Comparison of ENCODE assay signal across 10 mouse cellular contexts in genomic region chr2:163951770-163952169, GRCm38 (mm10). TPM values are rescaled to one million over a fixed set of nuclear protein-coding genes. Genes with fewer than 3 reads are reported as not detected.
DNase-seq lines count a peak whose midpoint lies in the region; ATAC-seq and TF ChIP-seq lines count a peak whose summit lies in the region.
"Had no signal": no experiment of that assay in that cellular context is flagged by ENCODE, and none has a peak within 500 bp of the region (broad histone marks: within the 10 kb centered on the region; RNA-seq: fewer than 3 reads in every experiment).

No protein-coding gene starts in this region.

- no peak for ATAC-seq in limb, embryonic 14.5 days (ENCODE audit: low FRiP score, low read depth)

- H3K36me3 ChIP-seq in limb, embryonic 14.5 days (ENCODE audit: control insufficient read depth, insufficient read depth, low read length) = no peaks in the 10 kb centered on the region
- H3K36me3 ChIP-seq: heart, embryonic 15.5 days; stomach, embryonic 15.5 days had no signal

- H3K27ac ChIP-seq in gastrocnemius, adult 2 months = no peak overlapping the region
- no peak overlapping the region for H3K27ac ChIP-seq in limb, embryonic 14.5 days (replicated peaks; ENCODE audit: low read depth, low read length)
- H3K27ac ChIP-seq: heart, embryonic 15.5 days; stomach, embryonic 15.5 days had no signal

- no peak overlapping the region for H3K4me3 ChIP-seq in gastrocnemius, adult 2 months
- no peak overlapping the region for H3K4me3 ChIP-seq in limb, embryonic 14.5 days (replicated peaks; ENCODE audit: low read length)
- H3K4me3 ChIP-seq: heart, embryonic 15.5 days; stomach, embryonic 15.5 days had no signal

- no peak for TF ChIP-seq POLR2A in limb, embryonic 14.5 days (IDR thresholded peaks at IDR 0.05; ENCODE audit: borderline replicate concordance, extremely low read depth, insufficient read depth, insufficient read length)

- WGBS in limb, embryonic 14.5 days = 28% methylated on average over 4 of the region's 4 CpGs

- H3K27me3 ChIP-seq in limb, embryonic 14.5 days (ENCODE audit: control insufficient read depth, insufficient read depth, low read length) = no peaks in the 10 kb centered on the region
- H3K27me3 ChIP-seq: stomach, embryonic 15.5 days had no signal

- H3K4me1 ChIP-seq in limb, embryonic 14.5 days (ENCODE audit: control insufficient read depth, insufficient read depth, low read length) = no peaks in the 10 kb centered on the region
- H3K4me1 ChIP-seq: heart, embryonic 15.5 days; stomach, embryonic 15.5 days had no signal

- no peak overlapping the region for H3K4me2 ChIP-seq in limb, embryonic 14.5 days (replicated peaks; ENCODE audit: low read depth, low read length, severe bottlenecking)
- H3K4me2 ChIP-seq: heart, embryonic 15.5 days; stomach, embryonic 15.5 days had no signal

- DNase-seq in CD4-positive helper T cell, adult 2 months (ENCODE audit: low read depth, low spot score) = peak; percentile 15
- DNase-seq in Muller cell, postnatal 12 days (ENCODE audit: inconsistent ontology term) = peak; percentile 27
- DNase-seq in cerebellum, adult 9-11 months = peak; percentile 85
- DNase-seq in gastrocnemius, adult 2 months = peak; percentile 67
- DNase-seq in kidney, adult 9 months = peak; percentile 70
- DNase-seq in limb, embryonic 14.5 days (ENCODE audit: low spot score) = peak; percentile 61
- DNase-seq in ovary, postnatal 10 days (ENCODE audit: low spot score) = peak; percentile 15
- no peak for DNase-seq in yolk sac, embryonic 10.5 days (ENCODE audit: low spot score)

- intact Hi-C loops in gastrocnemius, adult 2 months (cut with DNase I) = loop anchor here (1.0 kb wide), 1 partner anchor 93 kb away; no protein-coding TSS in a partner anchor

- no peaks in the 10 kb centered on the region for H3K9me3 ChIP-seq in limb, embryonic 14.5 days (ENCODE audit: control insufficient read depth, low read length)
- H3K9me3 ChIP-seq: heart, embryonic 15.5 days; stomach, embryonic 15.5 days had no signal

- TF ChIP-seq CTCF in gastrocnemius, adult 2 months (IDR thresholded peaks at IDR 0.05) = peak; percentile 79

- H3K9ac ChIP-seq in limb, embryonic 14.5 days (ENCODE audit: low read depth, low read length, severe bottlenecking) = no peak overlapping the region
- H3K9ac ChIP-seq: heart, embryonic 15.5 days; stomach, embryonic 15.5 days had no signal

RNA-seq across cellular contexts. Expression of gene Rims4, which starts 33.3 kb away (rescaled TPM):
- total RNA-seq in gastrocnemius, adult 2 months (2021) = 1 to 10 TPM; 1.2 to 3.2 TPM
- polyA plus RNA-seq in limb, embryonic 14.5 days (2012; rRNA removed) = 0.19 and 0.20 TPM in 2 replicates
- polyA plus RNA-seq in limb, embryonic 14.5 days (2014; fragmentation: Nextera tagmentation; extraction: Ambion mirVana) = 0.08 and 0.12 TPM in 2 replicates

RNA-seq across cellular contexts. Expression of gene Ywhab, which starts 43.0 kb away (rescaled TPM):
- total RNA-seq in gastrocnemius, adult 2 months (2021) = 10 to 100 TPM; 34.7 to 44.4 TPM
- polyA plus RNA-seq in limb, embryonic 14.5 days (2012; rRNA removed) = 106 and 126 TPM in 2 replicates
- 277 and 283 TPM in 2 replicates for polyA plus RNA-seq in limb, embryonic 14.5 days (2014; fragmentation: Nextera tagmentation; extraction: Ambion mirVana)
